Mouse (Mus musculus) retina, postnatal 1 day (tissue): ENCODE measurements around the gene Gprin2.

Source experiments
- DNase-seq: peaks from one replicate; pipeline ENCODE4 v3.0.0-alpha.2; 2012

The Gprin2 gene

GRCm38 (mm10) chr14:34200738-34201230, 669 bp downstream of the Gprin2 start:
- peak; percentile 72 for DNase-seq

DNA sequence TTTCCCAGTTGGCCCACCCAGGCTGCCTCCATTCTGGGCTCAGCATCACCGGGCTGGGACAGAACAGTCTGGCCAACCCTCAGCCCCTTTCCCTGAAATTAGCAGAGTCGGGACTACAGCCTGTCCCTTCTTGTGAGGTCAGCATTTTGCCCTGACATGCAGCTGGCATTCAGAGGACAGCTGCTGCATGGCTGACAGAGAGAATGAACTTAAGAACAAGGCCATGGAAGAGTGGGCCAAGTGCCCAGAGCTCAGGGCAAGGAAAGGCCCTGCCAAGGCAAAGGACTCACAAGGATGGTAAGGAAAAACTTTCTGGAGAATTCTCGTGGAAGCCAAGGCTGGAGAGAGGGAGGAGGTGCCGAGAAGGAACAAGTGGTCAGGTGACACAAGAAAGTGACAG, 4.7 kb downstream of the Gprin2 start:
- no peak for DNase-seq

GRCm38 (mm10) chr14:34195466-34195865, 6.0 kb downstream of the Gprin2 start:
- DNase-seq = no peak

DNA sequence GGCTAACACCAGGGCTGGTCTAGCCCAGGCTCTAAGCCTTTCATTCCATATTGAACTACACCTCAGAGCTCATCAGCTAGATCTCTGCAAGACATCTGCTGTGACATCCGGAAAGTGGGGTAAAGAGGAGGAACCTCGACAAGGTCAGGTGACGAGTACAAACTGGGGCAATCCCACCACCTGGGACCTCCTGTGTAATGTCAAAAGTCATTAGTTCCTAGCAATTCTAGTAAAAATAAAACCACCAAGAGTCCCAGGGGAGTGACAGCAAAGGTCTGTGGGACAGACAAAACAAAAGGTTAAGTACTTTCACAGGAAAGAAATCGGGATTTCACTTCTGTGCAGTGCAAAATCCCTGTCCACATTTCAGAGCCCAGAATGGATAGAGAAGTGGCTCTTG, 7.6 kb downstream of the Gprin2 start:
- DNase-seq = no peak

GRCm38 (mm10) chr14:34190361-34190760, 11.1 kb downstream of the Gprin2 start:
- no peak for DNase-seq

- DNase-seq = peak; percentile 54
These were observed 12.8 kb downstream of the Gprin2 start for GRCm38 (mm10) chr14:34188629-34189028.

- DNase-seq = no peak
These were observed 18.4 kb downstream of the Gprin2 start for GRCm38 (mm10) chr14:34183101-34183500.

GRCm38 (mm10) chr14:34179351-34179750, 22.1 kb downstream of the Gprin2 start:
- DNase-seq = no peak

- no peak for DNase-seq
These were observed 30.3 kb downstream of the Gprin2 start for GRCm38 (mm10) chr14:34171107-34171506.

GRCm38 (mm10) chr14:34155752-34156151, 45.7 kb downstream of the Gprin2 start:
- DNase-seq = peak; percentile 57

- DNase-seq = peak; percentile 82
These were observed 46.7 kb downstream of the Gprin2 start for GRCm38 (mm10) chr14:34154601-34155337.

DNA sequence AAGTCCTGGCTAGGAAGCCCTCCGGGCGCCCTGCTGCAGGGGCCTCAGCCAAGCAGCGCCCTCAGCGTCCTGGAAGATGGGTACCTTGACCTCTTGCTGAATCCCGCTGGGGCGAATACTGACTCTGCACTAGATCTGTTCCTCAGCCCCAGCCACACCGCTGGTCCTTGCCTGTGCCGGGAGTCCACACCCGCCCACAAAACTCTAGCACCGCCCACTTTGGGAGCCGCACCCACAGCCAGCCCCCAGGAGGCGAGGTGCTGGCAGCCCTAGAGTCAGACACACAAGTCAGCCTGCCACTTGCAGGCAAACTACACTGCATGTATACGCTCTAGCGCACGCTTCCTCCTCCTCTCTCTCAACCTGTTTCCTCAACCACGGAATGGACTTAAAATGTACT, 49.1 kb downstream of the Gprin2 start, which contains the start of gene Npy4r:
TSS of gene Npy4r (minus strand) at position 148 of the 400 bp plus-strand sequence.
- peak; percentile 48 for DNase-seq

- no peak for DNase-seq
These were observed 58.5 kb downstream of the Gprin2 start for GRCm38 (mm10) chr14:34142915-34143314.

GRCm38 (mm10) chr14:34142316-34142715, 59.1 kb downstream of the Gprin2 start:
- no peak for DNase-seq

DNA sequence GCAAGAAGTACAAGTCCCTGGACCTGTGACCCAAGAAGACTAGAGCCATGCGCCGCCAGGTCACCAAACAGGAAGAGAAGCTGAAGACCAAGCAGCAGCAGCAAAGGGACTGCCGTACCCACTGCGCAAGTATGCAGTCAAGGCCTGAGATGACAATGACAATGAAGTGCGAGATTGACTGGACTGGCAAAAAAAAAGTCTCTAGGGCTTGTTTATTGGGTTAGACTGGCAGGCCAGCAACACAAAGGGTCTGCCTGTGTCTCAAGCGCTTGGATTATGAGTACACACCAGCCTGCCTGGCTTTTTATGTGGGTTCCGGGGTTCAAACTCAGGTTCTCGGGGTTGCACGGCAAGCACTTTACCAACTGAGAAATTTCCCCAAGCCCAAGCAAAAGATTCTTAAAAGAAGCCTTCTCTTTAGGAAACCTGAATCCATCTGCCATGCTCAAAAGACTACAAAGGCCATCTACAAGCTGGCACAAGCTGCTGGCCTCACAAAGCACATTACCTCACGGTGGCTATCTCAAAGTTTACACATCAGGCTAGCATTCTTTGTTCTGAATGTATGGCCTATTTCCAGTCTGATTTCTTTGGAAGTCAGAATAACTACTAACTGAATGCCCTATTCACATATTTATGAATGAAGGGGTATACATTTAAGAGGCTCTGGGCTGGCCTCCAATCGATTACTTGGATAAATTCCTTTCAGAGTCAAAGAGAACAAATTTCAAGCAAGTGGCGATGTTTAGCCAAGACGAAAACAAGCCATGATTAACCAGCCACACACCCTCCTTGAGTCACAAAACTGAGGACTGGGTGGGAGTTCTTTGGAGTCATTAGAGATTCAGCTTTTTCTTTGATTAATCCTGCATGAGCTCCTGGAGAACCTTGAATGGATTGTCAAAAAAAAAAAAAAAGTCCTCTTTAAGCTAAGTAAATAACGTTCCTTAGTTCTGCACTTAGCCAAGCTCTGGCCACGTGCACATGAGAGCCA, 61.5 kb downstream of the Gprin2 start:
- no peak for DNase-seq
